Mouse (Mus musculus): ENCODE data around the gene Gm20822. TPM values are rescaled to one million over a fixed set of nuclear protein-coding genes. Genes with fewer than 3 reads are reported as not detected.
"Not testable (repeated sequence)": the region's sequence is repeated elsewhere in the genome, so short reads cannot be mapped to it uniquely, and the experiment has no call there.

Gm20822 gene
- total RNA-seq (2014; fragmentation: Nextera tagmentation) (not detected in 2 replicates), total RNA-seq (2017) (not detected in 2 replicates)

DNA sequence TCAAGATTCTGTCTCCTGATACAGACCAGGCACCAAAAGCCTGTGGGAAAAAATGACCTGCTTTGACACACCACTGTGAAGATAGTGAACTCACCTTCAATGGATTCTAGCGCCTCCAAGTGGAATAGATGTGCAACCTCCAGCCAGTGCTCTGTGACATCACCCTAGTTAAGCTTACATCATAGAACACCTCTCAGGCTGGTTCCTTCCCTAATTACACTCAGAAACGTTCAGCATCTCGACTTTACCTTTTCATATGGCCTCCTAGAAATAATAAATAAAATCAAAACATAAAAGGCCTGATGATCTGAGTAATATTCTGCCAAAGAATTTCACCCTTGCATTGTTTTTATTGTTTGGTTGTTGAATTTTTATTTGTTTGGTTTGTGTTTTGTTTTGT, at the start of gene Gm20822:
Gene Gm20822 (minus strand): TSS at position 101 of the 400 bp plus-strand sequence.
- not testable (repeated sequence) for ATAC-seq (replicated peaks; ENCODE audit: poor library complexity, severe bottlenecking)

All from granulocyte monocyte progenitor cell, adult 5-6 weeks (primary cell).